Mouse (Mus musculus): Measurements from ENCODE around the gene Sphkap. TPM values are rescaled to one million over a fixed set of nuclear protein-coding genes. Genes with fewer than 3 reads are reported as not detected.

The Sphkap gene
- polyA plus RNA-seq, 2 experiments = 1.6 to 2.0 TPM

DNA sequence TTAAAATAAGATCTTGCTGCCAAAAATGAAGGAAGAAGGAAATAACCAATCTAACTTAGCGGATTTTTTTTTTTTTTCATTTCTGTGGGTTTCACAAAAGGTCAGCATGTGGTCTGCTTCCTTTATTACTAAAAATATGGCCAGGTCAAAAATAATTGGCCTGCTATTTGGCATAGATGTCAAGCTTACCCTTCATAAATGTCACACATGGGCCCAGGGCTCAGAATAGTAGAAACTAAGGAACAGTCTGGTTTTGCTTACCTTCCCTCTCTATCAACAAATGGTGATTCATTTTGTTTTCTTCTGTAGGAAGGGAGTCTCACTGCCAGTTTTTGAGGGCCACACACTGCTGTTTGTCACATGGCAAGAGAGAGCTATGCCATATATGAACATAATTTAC lies 156.3 kb downstream of the Sphkap start:
- no peak overlapping the region for H3K9ac ChIP-seq (ENCODE audit: low read depth, low read length, severe bottlenecking)
- H3K4me1 ChIP-seq (ENCODE audit: control insufficient read depth, insufficient read depth, low read length) = no peaks in the 10 kb centered on the region
- no peak overlapping the region for H3K27ac ChIP-seq (replicated peaks; ENCODE audit: low read depth, low read length)
- DNase-seq (ENCODE audit: low spot score) (no peak), ATAC-seq (ENCODE audit: low FRiP score, low read depth) (no peak)
- H3K9me3 ChIP-seq (ENCODE audit: control insufficient read depth, low read length) = no peaks in the 10 kb centered on the region
- H3K4me3 ChIP-seq (replicated peaks; ENCODE audit: low read length) = no peak overlapping the region
- no peak for TF ChIP-seq POLR2A (IDR thresholded peaks at IDR 0.05; ENCODE audit: borderline replicate concordance, extremely low read depth, insufficient read depth, insufficient read length)
- 77% methylated on average over 1 of the region's 1 CpGs for WGBS
- no peak overlapping the region for H3K4me2 ChIP-seq (replicated peaks; ENCODE audit: low read depth, low read length, severe bottlenecking)
- H3K27me3 ChIP-seq (ENCODE audit: control insufficient read depth, insufficient read depth, low read length) = no peaks in the 10 kb centered on the region
- no peaks in the 10 kb centered on the region for H3K36me3 ChIP-seq (ENCODE audit: control insufficient read depth, insufficient read depth, low read length)

DNA sequence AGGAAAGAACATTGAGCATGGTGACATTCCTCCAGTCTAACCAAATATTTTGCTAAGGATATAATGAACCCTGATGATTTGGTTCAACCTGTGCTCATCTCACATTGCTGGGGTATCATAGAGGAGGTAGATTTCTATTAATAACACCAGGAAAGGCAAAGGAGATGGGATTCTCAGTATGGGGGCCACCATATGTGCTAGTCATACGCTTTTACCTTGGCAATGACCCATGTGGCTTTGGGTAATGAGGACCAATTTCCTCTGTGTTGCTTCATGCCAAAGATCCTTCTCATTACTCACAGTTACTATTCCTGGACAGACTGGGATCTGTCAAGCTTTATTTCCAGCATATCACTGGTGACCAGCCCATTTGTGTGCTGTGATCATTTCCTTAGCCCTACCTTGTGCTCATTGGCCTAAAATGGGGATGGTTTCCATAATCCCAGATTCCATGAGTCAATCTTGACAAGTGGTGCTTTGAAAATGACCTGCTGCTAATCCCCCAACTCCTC lies 159.7 kb downstream of the Sphkap start:
- Histone ChIP-seq H3K9ac (ENCODE audit: low read depth, low read length, severe bottlenecking) (no peak overlapping the region), H3K4me2 (replicated peaks; ENCODE audit: low read depth, low read length, severe bottlenecking) (no peak overlapping the region), H3K27me3 (ENCODE audit: control insufficient read depth, insufficient read depth, low read length) (no peaks in the 10 kb centered on the region), H3K36me3 (ENCODE audit: control insufficient read depth, insufficient read depth, low read length) (no peaks in the 10 kb centered on the region), H3K4me1 (ENCODE audit: control insufficient read depth, insufficient read depth, low read length) (no peaks in the 10 kb centered on the region), H3K4me3 (replicated peaks; ENCODE audit: low read length) (no peak overlapping the region), H3K9me3 (ENCODE audit: control insufficient read depth, low read length) (no peaks in the 10 kb centered on the region), H3K27ac (replicated peaks; ENCODE audit: low read depth, low read length) (no peak overlapping the region)
- 81% methylated on average over 1 of the region's 1 CpGs for WGBS
- TF ChIP-seq POLR2A (IDR thresholded peaks at IDR 0.05; ENCODE audit: borderline replicate concordance, extremely low read depth, insufficient read depth, insufficient read length) = no peak
- DNase-seq (ENCODE audit: low spot score) (no peak), ATAC-seq (ENCODE audit: low FRiP score, low read depth) (no peak)

DNA sequence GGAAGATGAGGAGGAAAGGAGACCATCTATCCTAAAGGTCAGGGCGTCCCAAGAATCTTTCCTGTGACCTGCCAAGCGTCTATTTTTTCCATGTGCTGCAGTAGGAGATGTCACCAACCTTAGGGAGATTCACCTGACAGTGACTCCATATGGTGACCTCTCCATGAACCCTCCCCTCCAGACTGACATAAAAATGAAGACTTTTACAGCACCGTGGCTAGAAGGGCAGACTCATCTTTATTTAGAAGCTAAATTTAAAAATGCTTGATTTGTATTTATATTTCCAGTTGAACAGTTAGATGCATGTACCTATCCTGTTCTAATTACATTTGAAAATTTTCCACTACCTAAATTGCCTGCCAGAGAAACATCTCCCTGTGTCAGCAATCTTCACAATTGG lies 180.1 kb downstream of the Sphkap start:
- WGBS = 75% methylated on average over 3 of the region's 3 CpGs
- no peak overlapping the region for H3K4me2 ChIP-seq (replicated peaks; ENCODE audit: low read depth, low read length, severe bottlenecking)
- H3K27ac ChIP-seq (replicated peaks; ENCODE audit: low read depth, low read length) = no peak overlapping the region
- no peaks in the 10 kb centered on the region for H3K27me3 ChIP-seq (ENCODE audit: control insufficient read depth, insufficient read depth, low read length)
- ATAC-seq (ENCODE audit: low FRiP score, low read depth) = no peak; the same call in 1 of the 2 replicates
- H3K4me3 ChIP-seq (replicated peaks; ENCODE audit: low read length) = no peak overlapping the region
- no peak for TF ChIP-seq POLR2A (IDR thresholded peaks at IDR 0.05; ENCODE audit: borderline replicate concordance, extremely low read depth, insufficient read depth, insufficient read length)
- H3K4me1 ChIP-seq (ENCODE audit: control insufficient read depth, insufficient read depth, low read length) = no peaks in the 10 kb centered on the region
- no peak overlapping the region for H3K9ac ChIP-seq (ENCODE audit: low read depth, low read length, severe bottlenecking)
- no peak for DNase-seq (ENCODE audit: low spot score)
- no peaks in the 10 kb centered on the region for H3K36me3 ChIP-seq (ENCODE audit: control insufficient read depth, insufficient read depth, low read length)
- H3K9me3 ChIP-seq (ENCODE audit: control insufficient read depth, low read length) = no peaks in the 10 kb centered on the region

DNA sequence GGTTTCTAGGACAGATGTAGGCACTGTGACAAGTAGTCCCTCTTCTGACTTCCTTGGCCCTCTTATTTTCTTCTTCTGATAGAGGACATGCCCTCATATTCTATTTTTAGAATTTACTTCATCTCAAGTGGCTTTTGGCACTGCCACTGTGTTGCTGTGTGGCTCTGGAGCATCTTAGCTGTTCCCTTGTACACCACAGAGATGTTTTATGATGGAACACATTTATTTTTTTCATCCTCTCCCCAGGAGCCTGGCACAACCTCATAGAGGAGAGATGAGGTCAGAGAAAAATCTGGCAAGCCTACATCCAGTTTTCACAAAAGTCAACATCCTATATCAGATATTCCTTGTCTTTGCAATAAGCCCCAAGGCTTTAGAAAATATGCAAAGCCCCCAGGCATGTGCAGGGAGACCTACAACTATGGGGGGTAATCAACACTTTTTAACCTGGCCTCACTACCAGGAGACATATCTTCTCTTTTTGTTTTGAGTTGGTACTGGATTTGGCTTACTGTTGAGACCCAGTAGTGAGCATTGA lies 183.5 kb downstream of the Sphkap start:
- TF ChIP-seq POLR2A (IDR thresholded peaks at IDR 0.05; ENCODE audit: borderline replicate concordance, extremely low read depth, insufficient read depth, insufficient read length) = no peak
- Histone ChIP-seq H3K27me3 (ENCODE audit: control insufficient read depth, insufficient read depth, low read length) (no peaks in the 10 kb centered on the region), H3K9me3 (ENCODE audit: control insufficient read depth, low read length) (no peaks in the 10 kb centered on the region), H3K36me3 (ENCODE audit: control insufficient read depth, insufficient read depth, low read length) (no peaks in the 10 kb centered on the region), H3K27ac (replicated peaks; ENCODE audit: low read depth, low read length) (no peak overlapping the region), H3K9ac (ENCODE audit: low read depth, low read length, severe bottlenecking) (no peak overlapping the region), H3K4me3 (replicated peaks; ENCODE audit: low read length) (no peak overlapping the region), H3K4me2 (replicated peaks; ENCODE audit: low read depth, low read length, severe bottlenecking) (no peak overlapping the region), H3K4me1 (ENCODE audit: control insufficient read depth, insufficient read depth, low read length) (no peaks in the 10 kb centered on the region)
- ATAC-seq (ENCODE audit: low FRiP score, low read depth) = no peak
- no peak for DNase-seq (ENCODE audit: low spot score)

DNA sequence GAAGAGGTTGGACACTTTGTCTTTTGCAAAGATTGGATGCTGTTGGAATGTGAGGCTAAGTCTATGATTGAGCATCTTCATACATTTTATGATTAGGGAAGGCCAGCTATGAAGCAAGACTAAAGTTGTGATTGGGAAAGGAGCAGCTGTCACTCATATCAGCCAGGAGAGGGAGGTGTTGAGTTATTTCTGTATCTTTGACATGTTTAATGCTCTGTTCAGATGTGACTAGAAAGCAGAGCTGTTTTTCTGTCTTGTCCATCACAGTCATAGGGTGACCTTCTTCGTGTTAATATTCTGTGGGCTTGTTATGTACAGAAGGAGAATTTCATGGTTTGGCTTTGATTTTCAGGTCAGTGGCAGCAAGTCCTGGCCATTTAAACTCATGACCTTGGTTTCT lies 184.9 kb downstream of the Sphkap start:
- H3K4me2 ChIP-seq (replicated peaks; ENCODE audit: low read depth, low read length, severe bottlenecking) = no peak overlapping the region
- no peak for DNase-seq (ENCODE audit: low spot score)

DNA sequence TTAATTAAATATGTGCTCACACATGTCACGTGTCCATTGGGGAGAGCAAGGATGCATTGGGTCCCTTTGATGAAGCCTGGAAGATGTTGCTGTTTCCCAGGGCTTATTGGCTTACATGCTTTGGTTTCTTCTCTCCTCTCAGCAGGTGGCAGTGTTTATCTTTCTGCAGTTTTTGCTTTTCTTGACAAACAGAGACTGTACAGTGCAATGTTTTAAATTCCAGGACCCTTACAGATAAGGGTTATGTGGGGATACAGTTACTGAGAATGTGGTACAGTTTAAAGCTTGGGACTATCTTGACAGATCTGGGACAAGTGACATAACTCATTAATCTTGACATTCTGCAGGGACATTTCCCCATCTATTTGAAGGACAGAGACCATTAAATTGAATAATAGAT lies 189.7 kb downstream of the Sphkap start:
- Histone ChIP-seq H3K4me1 (ENCODE audit: control insufficient read depth, insufficient read depth, low read length) (no peaks in the 10 kb centered on the region), H3K36me3 (ENCODE audit: control insufficient read depth, insufficient read depth, low read length) (no peaks in the 10 kb centered on the region), H3K27ac (replicated peaks; ENCODE audit: low read depth, low read length) (no peak overlapping the region), H3K4me3 (replicated peaks; ENCODE audit: low read length) (no peak overlapping the region), H3K9ac (ENCODE audit: low read depth, low read length, severe bottlenecking) (no peak overlapping the region), H3K27me3 (ENCODE audit: control insufficient read depth, insufficient read depth, low read length) (no peaks in the 10 kb centered on the region), H3K9me3 (ENCODE audit: control insufficient read depth, low read length) (no peaks in the 10 kb centered on the region), H3K4me2 (replicated peaks; ENCODE audit: low read depth, low read length, severe bottlenecking) (no peak overlapping the region)
- no peak for DNase-seq (ENCODE audit: low spot score)
- TF ChIP-seq POLR2A (IDR thresholded peaks at IDR 0.05; ENCODE audit: borderline replicate concordance, extremely low read depth, insufficient read depth, insufficient read length) = no peak
- ATAC-seq (ENCODE audit: low FRiP score, low read depth) = no peak
- WGBS = 47% methylated on average over 1 of the region's 1 CpGs

More for the DNA sequence above, 184.9 kb downstream of the Sphkap start:
- Histone ChIP-seq H3K4me1 (ENCODE audit: control insufficient read depth, insufficient read depth, low read length) (no peaks in the 10 kb centered on the region), H3K36me3 (ENCODE audit: control insufficient read depth, insufficient read depth, low read length) (no peaks in the 10 kb centered on the region), H3K9me3 (ENCODE audit: control insufficient read depth, low read length) (no peaks in the 10 kb centered on the region), H3K4me3 (replicated peaks; ENCODE audit: low read length) (no peak overlapping the region), H3K27ac (replicated peaks; ENCODE audit: low read depth, low read length) (no peak overlapping the region), H3K9ac (ENCODE audit: low read depth, low read length, severe bottlenecking) (no peak overlapping the region), H3K27me3 (ENCODE audit: control insufficient read depth, insufficient read depth, low read length) (no peaks in the 10 kb centered on the region)
- WGBS = 70% methylated on average over 1 of the region's 1 CpGs
- no peak for TF ChIP-seq POLR2A (IDR thresholded peaks at IDR 0.05; ENCODE audit: borderline replicate concordance, extremely low read depth, insufficient read depth, insufficient read length)
- no peak for ATAC-seq (ENCODE audit: low FRiP score, low read depth)
